Mouse (Mus musculus) liver, adult 2 months (tissue): Measurements from ENCODE around the gene Gak. TPM values are rescaled to one million over a fixed set of nuclear protein-coding genes. Genes with fewer than 3 reads are reported as not detected.
A peak's percentile ranks its signal among the peaks of the same experiment; 100 is the strongest.
"Not testable (repeated sequence)": the region's sequence is repeated elsewhere in the genome, so short reads cannot be mapped to it uniquely, and the experiment has no call there.

Experiments used
- DNase-seq: peaks from one replicate; pipeline ENCODE4 v3.0.0-alpha.2; 2011; ENCODE audit warnings: low read depth, low spot score; ENCODE audit errors: extremely low read depth
- H3K27ac ChIP-seq: fragments of 200-500 bp; replicated peaks from 2 replicates; pipeline ENCODE4 v1.5.1; 2012; ENCODE audit warnings: low read depth, mild to moderate bottlenecking, control low read depth, inconsistent platforms, low read length; ENCODE audit not compliant: insufficient read depth
- H3K27me3 ChIP-seq: fragments of 200-500 bp; 2 replicates; pipeline ENCODE4 v1.6.1; 2012; ENCODE audit warnings: mild to moderate bottlenecking, moderate library complexity, low read length, inconsistent platforms; ENCODE audit not compliant: control insufficient read depth, insufficient read depth
- H3K36me3 ChIP-seq: fragments of 200-500 bp; 2 replicates; pipeline ENCODE4 v1.6.1; 2012; ENCODE audit warnings: low read length, inconsistent platforms; ENCODE audit not compliant: control insufficient read depth, insufficient read depth
- H3K4me1 ChIP-seq: fragments of 200-500 bp; 2 replicates; pipeline ENCODE4 v1.6.1; 2011; ENCODE audit warnings: low read length; ENCODE audit not compliant: control insufficient read depth, insufficient read depth
- H3K4me3 ChIP-seq: fragments of 200-500 bp; 2 replicates; pipeline ENCODE4 v1.5.1; 2011; ENCODE audit warnings: low read depth, mild to moderate bottlenecking, control low read depth, low read length, moderate library complexity; ENCODE audit not compliant: insufficient read depth
- H3K79me2 ChIP-seq: fragments of 200-500 bp; 2 replicates; pipeline ENCODE4 v1.6.1; 2012; ENCODE audit warnings: inconsistent platforms, mild to moderate bottlenecking, low read length, moderate library complexity; ENCODE audit not compliant: control insufficient read depth, insufficient read depth
- H3K9ac ChIP-seq: fragments of 200-500 bp; 2 replicates; pipeline ENCODE4 v1.6.1; 2012; ENCODE audit warnings: low read depth, mild to moderate bottlenecking, control low read depth, inconsistent platforms, low read length
- CTCF ChIP-seq: fragments of 200-500 bp; IDR thresholded peaks from 2 replicates; pipeline ENCODE4 v1.5.1; 2011; ENCODE audit warnings: low read depth, low read length, control low read depth
- POLR2A ChIP-seq: fragments of 200-500 bp; IDR thresholded peaks from 2 replicates; pipeline ENCODE4 v1.6.1; 2011; ENCODE audit warnings: low read length, control low read depth; ENCODE audit not compliant: insufficient read depth; ENCODE audit errors: extremely low read depth
- WGBS: fragments of 180-500 bp; shearing (Covaris S2); methylation state at CpG from one replicate; pipeline ENCODE4 v1.1.7; 2018; 5-methylcytosine and 5-hydroxymethylcytosine counted together
- polyA plus RNA-seq: library from polyadenylated mRNA; depleted of rRNA; stranded (reverse); fragments of >200 nt; gene quantifications from 2 replicates; pipeline ENCODE4 v1.2.3, GENCODE M21; 2012
- total RNA-seq: library from RNA; depleted of rRNA; stranded (reverse); fragments of >200 nt; gene quantifications from 2 replicates; pipeline ENCODE4 v1.2.3, GENCODE M21; 2014

Gak gene
- total and polyA plus RNA-seq, 2 experiments: 32.7 to 54.7 TPM

DNA sequence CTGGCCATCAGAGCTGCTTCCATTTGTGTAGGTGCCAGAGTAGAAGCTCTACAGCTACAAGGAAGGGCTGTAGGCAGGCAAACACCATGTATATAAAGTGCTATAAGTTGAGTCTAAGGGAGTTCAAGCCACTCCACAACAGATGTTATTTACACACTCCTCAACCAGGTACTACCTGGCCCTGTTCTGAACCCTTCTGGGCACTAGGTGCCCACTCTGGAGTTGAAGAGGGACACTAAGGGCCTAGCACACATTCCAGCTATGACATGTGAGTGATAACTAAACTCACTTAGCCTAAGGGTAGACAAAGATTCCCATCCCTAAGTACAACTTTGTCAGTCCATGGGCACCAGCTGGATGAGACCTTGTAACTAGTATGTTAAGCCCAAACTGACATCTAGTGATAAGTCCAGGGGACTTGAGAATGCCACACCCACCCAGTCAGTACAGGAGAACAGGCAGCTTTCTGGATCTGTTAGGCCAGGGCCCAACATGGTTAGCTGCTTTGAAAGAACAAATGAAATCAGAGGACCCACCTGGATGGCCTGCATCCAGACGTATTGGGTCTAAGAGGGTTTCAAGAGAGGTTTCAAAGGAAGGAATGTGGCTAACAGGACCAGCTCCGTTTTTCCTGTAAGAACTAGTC lies 18.4 kb upstream of the Gak start:
- no peak overlapping the region for H3K9ac ChIP-seq

DNA sequence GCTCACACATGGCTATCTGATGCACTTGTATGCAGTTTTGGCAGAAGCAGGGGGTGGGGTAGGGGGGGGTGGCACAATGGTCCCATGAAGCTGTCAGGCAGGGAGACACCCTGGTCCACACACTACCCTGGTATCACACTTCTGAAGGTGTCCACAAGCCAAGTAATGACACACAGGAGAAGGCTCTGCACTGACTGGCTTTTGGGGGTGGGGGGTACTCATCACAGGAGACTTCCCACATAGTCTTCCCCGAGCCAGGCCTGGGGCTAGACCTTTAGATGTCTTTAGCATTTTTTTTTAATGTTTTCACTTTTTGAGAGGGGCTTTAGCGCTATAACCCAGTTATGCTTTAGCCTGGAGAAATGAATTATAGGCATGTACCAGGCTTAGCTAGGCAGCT lies 17.8 kb upstream of the Gak start:
- H3K4me1 ChIP-seq: no peaks in the 10 kb centered on the region
- no peak overlapping the region for H3K27ac ChIP-seq
- H3K27me3 ChIP-seq: no peaks in the 10 kb centered on the region
- H3K9ac ChIP-seq: no peak overlapping the region
- no peaks in the 10 kb centered on the region for H3K79me2 ChIP-seq
- TF ChIP-seq POLR2A (no peak), CTCF (no peak)
- 89% methylated on average over 2 of the region's 2 CpGs for WGBS
- no peak for DNase-seq
- no peak overlapping the region for H3K4me3 ChIP-seq
- peaks cover 32% of the 10 kb centered on the region; the same call in 1 of the 2 replicates for H3K36me3 ChIP-seq

More for the DNA sequence above, 18.4 kb upstream of the Gak start:
- no peaks in the 10 kb centered on the region for H3K79me2 ChIP-seq
- peaks cover 32% of the 10 kb centered on the region; the same call in 1 of the 2 replicates for H3K36me3 ChIP-seq
- no peak overlapping the region for H3K4me3 ChIP-seq
- no peak for TF ChIP-seq CTCF
- TF ChIP-seq POLR2A: no peak
- no peaks in the 10 kb centered on the region for H3K27me3 ChIP-seq
- DNase-seq: no peak
- H3K4me1 ChIP-seq: no peaks in the 10 kb centered on the region
- 93% methylated on average over 2 of the region's 2 CpGs for WGBS
- H3K27ac ChIP-seq: no peak overlapping the region

DNA sequence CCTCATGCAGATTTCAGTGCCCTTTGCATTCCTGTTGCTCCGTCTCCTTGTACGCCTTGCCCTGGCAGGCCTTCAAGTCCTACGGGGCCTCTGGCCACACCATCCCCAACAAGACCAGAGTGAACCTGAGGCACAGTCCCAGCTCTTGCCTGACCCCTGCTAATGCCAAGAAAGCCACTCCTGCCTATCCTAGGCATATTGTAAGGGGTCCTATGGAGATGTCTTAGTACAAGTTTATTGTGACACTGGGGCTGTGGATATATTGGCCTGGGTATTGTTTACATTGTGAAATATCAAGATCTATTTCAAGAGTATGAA lies 16.7 kb upstream of the Gak start:
- no peak for DNase-seq
- no peak for TF ChIP-seq CTCF
- TF ChIP-seq POLR2A: no peak
- Histone ChIP-seq H3K27ac (no peak overlapping the region), H3K27me3 (no peaks in the 10 kb centered on the region), H3K9ac (no peak overlapping the region), H3K4me1 (no peaks in the 10 kb centered on the region), H3K36me3 (peaks cover 34% of the 10 kb centered on the region; the same call in 1 of the 2 replicates), H3K79me2 (no peaks in the 10 kb centered on the region), H3K4me3 (no peak overlapping the region)
- 50% methylated on average over 3 of the region's 3 CpGs for WGBS

DNA sequence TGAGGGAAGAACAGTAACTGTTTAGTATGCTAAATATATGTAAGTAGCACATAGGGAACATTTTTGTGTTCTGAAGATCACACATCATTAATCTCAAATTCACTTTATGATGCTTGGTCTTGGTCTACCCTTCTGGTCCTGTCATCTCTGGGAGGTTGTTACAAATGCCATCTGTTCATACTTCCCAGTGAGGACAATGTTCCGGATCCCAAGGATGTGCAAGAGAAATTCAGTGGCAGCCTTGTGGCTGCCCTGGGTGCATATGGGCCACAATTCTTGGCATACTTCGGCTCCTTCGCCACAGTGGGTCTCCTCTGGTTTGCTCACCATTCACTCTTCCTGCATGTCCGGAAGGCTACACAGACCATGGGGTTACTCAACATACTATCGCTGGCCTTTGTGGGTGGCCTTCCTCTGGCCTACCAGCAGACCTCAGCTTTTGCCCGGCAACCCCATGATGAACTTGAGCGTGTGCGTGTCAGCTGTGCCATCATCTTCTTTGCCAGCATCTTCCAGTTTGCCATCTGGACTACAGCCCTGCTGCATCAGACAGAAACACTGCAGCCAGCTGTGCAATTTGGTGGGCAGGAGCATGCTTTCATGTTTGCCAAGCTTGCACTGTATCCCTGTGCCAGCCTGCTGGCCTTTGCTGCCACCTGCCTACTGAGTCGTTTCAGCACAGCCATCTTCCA lies 16.2 kb upstream of the Gak start:
- DNase-seq: peak; percentile 26
- H3K4me3 ChIP-seq: no peak overlapping the region
- H3K79me2 ChIP-seq: no peaks in the 10 kb centered on the region
- no peak overlapping the region for H3K27ac ChIP-seq
- H3K4me1 ChIP-seq: no peaks in the 10 kb centered on the region
- TF ChIP-seq CTCF (peak; percentile 33; the same call in 1 of the 2 replicates), POLR2A (no peak)
- H3K36me3 ChIP-seq: peaks cover 32% of the 10 kb centered on the region; the same call in 1 of the 2 replicates
- WGBS: 77% methylated on average over 9 of the region's 9 CpGs
- no peak overlapping the region for H3K9ac ChIP-seq
- no peaks in the 10 kb centered on the region for H3K27me3 ChIP-seq

DNA sequence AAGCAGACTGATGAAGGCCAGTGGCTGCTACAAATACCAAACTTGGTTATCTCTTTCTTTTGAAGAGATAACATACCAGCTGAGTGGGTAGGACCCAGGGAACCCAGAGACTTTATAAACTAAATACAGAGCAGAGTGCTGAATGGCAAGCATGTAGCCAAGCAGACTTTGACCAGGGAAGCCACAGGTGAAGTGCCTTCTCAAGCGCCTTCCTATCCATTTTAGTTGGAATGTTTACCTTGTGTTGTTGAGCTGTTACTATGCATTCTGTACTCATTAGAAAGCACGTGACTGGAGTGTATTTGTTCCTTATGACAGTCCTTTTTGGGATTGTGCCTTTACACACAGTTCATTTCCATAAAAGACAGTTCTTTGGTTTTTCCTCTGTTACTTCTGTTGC lies 14.1 kb upstream of the Gak start:
- no peaks in the 10 kb centered on the region for H3K27me3 ChIP-seq
- peaks cover 23% of the 10 kb centered on the region; the same call in 1 of the 2 replicates for H3K36me3 ChIP-seq
- no peaks in the 10 kb centered on the region for H3K4me1 ChIP-seq
- no peak overlapping the region for H3K9ac ChIP-seq
- H3K79me2 ChIP-seq: no peaks in the 10 kb centered on the region
- WGBS: 41% methylated on average over 2 of the region's 2 CpGs
- TF ChIP-seq CTCF (no peak), POLR2A (no peak)
- no peak for DNase-seq
- no peak overlapping the region for H3K4me3 ChIP-seq
- no peak overlapping the region for H3K27ac ChIP-seq

DNA sequence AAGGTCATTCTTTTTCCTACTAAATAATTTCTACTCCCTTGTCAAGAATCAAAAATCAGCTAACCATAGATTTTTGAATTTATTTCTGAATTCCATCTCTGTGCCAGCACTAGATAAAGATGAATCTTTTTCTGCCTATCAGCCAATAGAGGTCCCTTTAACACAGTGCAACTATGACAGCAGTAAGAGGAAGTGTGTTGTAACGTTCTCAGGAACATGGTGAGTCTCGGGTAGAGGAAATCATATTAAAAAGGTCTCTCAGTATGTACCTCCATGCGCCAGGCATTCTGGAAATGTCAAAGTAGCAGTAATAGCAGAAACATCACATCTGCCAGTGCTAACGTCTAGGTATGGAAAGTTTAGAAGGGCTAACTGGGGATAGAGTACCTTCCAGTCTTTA lies 6.6 kb upstream of the Gak start:
- no peaks in the 10 kb centered on the region; the same call in 1 of the 2 replicates for H3K36me3 ChIP-seq
- no peaks in the 10 kb centered on the region for H3K27me3 ChIP-seq
- TF ChIP-seq POLR2A: no peak
- no peak for TF ChIP-seq CTCF
- WGBS: 79% methylated on average over 4 of the region's 4 CpGs
- H3K9ac ChIP-seq: no peak overlapping the region
- H3K4me1 ChIP-seq: no peaks in the 10 kb centered on the region
- no peaks in the 10 kb centered on the region; the same call in 1 of the 2 replicates for H3K79me2 ChIP-seq
- no peak for DNase-seq
- no peak overlapping the region for H3K27ac ChIP-seq
- no peak overlapping the region for H3K4me3 ChIP-seq

DNA sequence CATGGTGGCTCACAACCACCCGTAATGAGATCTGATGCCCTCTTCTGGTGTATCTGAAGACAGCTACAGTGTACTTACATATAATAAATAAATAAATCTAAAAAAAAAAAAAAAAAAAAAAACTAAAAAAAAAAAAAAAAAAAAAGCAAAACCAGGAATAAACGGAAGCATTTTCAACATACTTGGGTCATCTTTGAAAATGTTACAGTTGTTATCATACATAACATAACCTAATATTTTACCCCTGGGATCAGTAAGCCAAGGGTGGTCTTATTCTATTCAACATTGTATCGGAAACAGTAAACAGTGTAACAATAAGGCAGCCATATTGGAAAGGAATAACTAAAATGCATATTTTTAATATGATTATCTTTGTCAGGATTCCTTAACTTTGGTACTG lies 4.5 kb upstream of the Gak start:
- DNase-seq, H3K9ac ChIP-seq, H3K27me3 ChIP-seq, H3K4me3 ChIP-seq, H3K36me3 ChIP-seq, H3K4me1 ChIP-seq, H3K79me2 ChIP-seq, H3K27ac ChIP-seq: not testable (repeated sequence)
- WGBS: 88% methylated on average over 2 of the region's 3 CpGs
